Mouse (Mus musculus) kidney, postnatal 4 days (tissue): ENCODE results near the gene Irf4.

ENCODE experiments used
- DNase-seq, 2 experiments: peaks; one replicate each; pipeline ENCODE4 v3.0.0; 2021; ENCODE audit warnings: mixed read lengths in 2 of 2

Gene Irf4

GRCm38 (mm10) chr13:30741172-30741571 lies 7.9 kb upstream of the Irf4 start:
- no peak for DNase-seq

DNA sequence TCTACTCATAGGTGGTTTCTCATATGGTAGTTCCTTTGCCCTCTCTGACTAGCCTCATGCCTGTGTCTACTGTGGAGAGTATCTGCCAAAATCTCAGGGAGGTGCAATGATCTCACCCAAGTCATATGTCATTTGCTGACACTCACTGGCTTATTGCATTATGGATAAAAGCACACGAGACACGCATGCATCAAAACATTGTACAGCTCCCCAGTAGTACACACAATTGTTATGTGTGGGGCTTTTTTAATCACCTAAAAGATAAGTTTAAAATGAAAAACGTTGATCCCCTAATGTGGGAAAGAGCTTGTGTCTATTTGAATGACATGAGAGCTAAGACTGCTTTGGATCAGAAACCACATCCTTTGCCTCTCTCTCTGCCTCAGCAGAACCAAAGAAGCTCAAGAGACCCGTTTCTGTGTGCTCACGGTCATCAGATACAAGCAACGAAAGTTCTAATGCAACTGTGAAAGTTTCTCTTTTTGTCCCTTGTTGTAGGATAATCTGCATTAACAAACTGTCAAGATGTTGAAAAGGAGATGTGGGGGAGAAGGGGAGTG lies 6.5 kb upstream of the Irf4 start:
- DNase-seq: no peak

DNA sequence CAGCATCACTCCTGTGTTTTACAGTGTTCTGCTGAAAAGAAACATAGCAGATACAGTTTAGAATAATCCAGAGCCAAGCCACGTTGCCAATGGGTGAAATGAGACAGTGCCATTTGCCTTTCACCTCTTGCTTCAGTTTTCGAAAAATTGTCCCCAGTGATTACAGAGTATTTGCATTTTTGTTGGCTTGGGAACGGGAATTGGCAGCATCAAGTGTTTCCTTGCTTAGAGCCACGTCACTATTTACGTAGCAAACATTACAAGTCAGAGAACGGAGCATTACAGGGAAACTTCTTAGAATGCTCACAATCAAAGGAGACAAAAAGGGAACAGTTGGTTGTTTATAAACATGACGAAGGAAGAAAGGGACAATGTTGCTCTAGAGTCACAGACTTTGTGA lies 3.9 kb upstream of the Irf4 start:
- DNase-seq: no peak

- DNase-seq: no peak
Measured at GRCm38 (mm10) chr13:30747068-30747467, 2.0 kb upstream of the Irf4 start.

- DNase-seq: no peak
Measured at GRCm38 (mm10) chr13:30747504-30747903, 1.5 kb upstream of the Irf4 start.

- DNase-seq: no peak
Measured at GRCm38 (mm10) chr13:30748321-30748720, 705 bp upstream of the Irf4 start.

DNA sequence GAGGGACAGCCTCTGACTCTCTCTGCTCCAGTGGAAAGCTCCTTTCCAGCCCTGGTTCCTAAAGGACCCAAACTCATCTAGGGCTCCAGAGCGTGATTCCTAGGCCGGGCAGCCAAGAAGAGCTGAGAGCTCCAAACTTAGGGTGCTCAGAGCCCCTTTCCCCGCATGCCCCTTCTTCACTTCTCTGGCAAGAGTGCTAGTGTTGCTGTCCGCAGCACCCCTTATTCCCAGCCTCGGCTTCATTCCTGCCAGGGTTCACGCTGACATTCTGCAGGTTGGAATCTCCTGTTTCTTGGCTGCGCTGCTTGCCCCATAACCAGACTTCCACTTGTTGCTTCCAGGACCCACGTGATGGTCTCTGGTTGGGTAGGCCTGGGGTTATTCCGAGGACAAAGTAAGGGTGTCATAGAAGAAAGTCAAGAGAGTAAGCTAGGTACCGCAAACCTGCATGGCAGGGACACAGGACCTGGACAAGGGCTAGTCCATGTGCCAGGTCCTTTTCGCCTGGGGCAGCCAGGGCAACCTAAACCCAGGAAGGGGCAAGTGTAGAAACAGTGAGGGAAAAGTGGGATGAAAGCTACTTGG lies 623 bp downstream of the Irf4 start:
- peak; percentile 8 for DNase-seq

DNA sequence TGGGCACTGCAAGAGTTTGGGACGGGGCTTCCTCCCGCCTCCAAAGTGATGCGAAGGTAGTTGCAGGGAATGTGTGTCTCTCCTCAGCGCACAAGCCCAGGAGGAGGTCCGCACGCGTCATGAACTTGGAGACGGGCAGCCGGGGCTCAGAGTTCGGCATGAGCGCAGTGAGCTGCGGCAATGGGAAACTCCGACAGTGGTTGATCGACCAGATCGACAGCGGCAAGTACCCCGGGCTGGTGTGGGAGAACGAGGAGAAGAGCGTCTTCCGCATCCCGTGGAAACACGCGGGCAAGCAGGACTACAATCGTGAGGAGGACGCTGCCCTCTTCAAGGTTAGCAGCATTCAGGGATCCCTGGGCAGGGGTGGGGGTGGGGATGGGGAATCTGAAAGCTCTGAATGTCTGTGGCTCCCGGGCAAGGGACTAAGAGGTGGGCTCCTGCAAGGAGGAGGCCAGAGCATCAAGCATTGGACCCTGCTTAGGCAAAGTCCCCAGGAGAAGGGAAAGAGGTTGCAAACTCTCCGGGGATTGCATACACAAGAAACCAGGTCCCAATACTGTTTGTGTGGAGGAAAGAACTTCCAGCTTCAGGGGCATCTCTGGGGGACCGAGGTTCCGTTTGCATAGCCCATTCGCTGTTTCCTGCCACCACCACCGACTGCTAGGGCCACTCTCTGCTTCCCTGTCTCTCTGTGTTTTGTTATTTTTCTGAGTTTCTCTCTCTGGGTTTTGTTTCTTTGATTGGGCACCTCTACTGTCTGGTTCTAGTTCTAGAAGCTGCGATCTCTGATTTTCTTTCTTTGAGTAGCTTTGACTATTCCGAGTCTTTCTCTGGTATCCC lies 1.7 kb downstream of the Irf4 start:
- peak; percentile 18 to 44 for DNase-seq

DNA sequence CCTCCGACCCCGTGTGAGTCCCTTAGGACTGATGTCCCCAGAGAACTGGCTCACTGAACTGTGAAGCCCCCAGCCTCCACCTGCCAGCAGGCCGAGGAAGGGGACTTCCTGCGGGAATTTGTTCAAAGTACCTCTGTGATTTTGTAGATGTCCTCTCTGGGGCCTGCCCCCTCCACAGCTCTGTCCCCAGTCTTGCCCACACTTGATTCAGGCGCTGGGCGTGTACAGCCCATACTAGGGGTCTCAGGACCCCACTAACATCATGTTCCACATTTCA lies 2.2 kb downstream of the Irf4 start:
- DNase-seq: no peak

DNA sequence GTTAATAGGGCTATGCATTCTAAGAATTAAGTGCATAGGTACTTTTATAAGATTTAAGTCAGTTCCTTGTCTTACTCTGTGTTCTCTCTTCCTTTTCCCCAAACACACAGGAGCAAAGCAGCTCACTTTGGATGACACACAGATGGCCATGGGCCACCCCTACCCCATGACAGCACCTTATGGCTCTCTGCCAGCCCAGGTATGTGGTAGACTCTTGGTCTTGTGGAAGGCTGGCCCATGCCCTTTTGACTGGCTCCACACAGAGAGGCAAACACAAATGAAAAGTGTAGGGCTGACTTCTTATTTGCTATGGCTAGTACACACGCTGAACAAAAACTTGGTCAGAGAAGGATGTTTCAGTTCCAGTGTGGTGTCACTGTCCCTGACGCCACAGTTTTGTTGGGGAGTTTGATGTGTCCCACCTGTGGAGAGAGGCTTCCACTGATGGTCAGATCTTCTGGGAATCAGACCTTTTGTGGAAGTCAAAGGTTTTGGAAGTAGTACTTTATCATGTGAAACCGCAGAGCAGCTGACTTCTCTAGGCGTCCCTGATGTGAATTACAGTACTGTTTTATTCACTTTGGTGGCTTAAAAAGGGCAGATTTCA lies 3.7 kb downstream of the Irf4 start:
- no peak for DNase-seq

GRCm38 (mm10) chr13:30753441-30753840 lies 4.4 kb downstream of the Irf4 start:
- DNase-seq: no peak

GRCm38 (mm10) chr13:30754066-30754465 lies 5.0 kb downstream of the Irf4 start:
- DNase-seq: no peak

DNA sequence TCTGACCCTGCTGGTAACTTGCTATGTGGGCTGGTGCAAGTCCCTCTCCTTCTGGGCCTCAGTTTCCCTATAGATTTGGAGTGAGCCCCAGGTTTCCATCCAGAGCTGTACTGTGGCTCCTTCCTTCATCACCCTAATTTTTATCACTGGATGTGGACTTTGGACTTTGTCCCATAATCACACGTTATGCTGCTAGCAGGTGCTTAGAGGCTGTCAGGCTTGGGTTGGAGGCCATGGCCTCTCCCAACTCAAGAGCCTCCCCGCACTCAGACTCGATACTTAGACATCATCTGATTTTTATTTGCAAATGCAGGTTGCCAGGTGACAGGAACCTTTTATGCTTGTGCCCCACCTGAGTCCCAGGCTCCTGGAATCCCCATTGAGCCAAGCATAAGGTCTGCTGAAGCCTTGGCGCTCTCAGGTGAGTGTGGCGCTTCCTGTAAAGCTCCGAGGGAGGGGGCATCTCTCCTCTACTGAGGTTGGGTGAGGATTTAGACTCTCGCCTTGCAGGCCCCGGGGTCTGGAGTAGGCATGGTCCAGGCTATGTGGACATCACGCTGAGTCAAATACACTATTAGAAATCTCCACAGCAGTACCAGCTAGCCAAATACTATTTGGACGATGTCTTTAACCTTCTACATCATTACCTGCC lies 5.9 kb downstream of the Irf4 start:
- no peak for DNase-seq

GRCm38 (mm10) chr13:30755577-30755976 lies 6.6 kb downstream of the Irf4 start:
- DNase-seq: no peak

GRCm38 (mm10) chr13:30755998-30756639 lies 7.1 kb downstream of the Irf4 start:
- DNase-seq: no peak

DNA sequence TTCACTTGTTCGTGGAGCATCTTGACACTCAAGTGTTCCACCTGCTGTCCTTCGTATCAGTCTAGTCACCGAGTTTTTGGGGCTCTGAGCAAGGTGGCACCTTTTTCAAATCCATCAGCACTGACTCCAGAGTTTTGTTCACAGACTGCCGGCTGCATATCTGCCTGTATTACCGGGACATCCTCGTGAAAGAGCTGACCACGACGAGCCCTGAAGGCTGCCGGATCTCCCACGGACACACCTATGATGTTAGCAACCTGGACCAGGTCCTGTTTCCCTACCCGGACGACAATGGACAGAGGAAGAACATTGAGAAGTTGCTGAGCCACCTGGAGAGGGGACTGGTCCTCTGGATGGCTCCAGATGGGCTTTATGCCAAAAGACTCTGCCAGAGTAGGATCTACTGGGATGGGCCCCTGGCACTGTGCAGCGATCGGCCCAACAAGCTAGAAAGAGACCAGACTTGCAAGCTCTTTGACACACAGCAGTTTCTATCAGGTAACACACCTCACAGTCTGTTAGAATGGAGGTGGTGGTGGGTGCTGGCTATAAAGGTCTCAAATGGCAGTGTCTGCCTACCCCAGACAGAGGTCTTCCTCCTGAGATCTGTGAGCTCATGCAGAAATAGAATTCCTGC lies 8.4 kb downstream of the Irf4 start:
- DNase-seq: no peak

DNA sequence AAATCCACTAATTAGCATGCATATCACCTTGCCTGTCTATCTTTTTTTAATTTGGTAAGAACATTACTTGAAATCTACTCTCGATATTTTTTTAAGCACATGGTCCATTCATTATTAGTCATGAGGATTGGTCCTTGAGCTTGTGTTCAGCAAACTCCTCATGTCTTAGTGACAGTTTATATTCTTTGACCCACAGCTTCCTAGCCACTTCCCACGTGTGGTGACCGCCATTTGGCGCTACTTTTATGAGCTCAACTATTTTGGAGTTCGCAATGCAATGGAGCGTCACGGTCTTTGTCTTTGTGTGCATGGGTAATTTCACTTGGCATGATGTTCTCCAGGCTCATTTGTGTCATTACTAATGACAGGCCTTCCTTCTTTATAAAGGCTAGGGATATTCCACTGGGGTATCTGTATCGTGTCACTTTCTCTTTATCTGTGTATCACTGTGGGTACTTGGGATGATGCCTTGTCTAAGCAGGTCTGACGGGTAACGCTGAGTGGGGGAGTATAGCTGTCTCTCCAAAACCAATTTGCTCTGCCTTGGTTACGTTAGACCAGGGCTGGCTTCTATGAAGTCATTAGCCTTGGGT lies 9.9 kb downstream of the Irf4 start:
- no peak for DNase-seq

DNA sequence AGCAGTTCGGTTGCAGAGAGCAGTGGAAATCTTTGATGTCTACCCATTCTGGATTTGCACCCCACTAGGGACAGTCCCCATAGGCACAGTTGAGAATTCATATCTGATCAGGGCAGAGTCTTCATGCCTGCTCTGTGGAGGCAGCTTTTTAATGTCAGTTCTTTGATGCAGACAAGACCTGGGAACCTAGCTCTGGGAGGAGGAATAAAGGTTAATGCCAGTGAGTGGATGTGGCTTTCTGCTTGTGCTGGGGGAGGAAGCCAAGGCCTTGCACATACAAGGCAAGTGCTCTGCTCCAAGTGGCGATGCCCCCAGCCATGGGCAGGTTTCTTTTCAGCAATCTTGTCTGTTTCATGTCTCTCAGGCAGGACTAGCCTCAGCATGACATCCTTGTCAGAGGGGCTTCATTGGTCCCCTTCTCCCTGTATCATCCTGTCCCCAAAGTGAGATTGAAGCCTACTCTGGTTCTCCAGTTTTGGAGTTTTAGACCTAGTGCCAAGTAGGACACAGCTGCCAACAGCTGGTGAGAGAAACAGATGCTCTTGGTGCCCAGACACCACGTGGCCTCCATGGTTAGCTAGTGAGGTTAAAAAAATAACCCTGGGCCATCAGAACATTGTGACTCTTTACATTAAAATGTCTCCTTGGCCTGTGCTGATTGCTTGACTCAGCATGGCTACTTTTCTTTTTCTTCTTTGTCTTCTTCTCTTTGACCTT lies 11.5 kb downstream of the Irf4 start:
- DNase-seq: no peak

DNA sequence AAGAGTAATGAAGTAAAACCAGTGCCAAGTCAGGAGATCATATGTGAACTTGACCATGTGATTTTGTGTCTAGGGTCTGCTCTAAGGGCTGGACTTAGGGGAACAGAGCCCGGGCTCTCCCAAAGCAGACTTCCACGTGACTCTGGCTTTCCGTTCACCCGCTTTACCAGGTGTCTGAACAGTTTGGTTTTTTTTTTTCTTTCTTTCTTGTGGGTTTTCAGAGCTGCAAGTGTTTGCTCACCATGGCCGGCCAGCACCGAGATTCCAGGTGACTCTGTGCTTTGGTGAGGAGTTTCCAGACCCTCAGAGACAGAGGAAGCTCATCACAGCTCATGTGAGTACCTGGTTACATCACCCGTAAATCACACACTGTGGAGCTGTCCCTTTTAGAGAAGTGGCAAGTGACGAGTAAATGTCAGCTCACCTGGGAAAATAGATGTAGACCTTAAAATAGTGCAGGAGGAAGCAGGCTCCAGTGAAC lies 12.2 kb downstream of the Irf4 start:
- no peak for DNase-seq

- DNase-seq: no peak
Measured at GRCm38 (mm10) chr13:30762224-30762623, 13.2 kb downstream of the Irf4 start.

- DNase-seq: no peak
Measured at GRCm38 (mm10) chr13:30764014-30764740, 15.2 kb downstream of the Irf4 start.
